9 mouse cellular contexts compared by ENCODE assay signal in genomic region chr5:28469525-28470202, GRCm38 (mm10). TPM values are rescaled to one million over a fixed set of nuclear protein-coding genes. Genes with fewer than 3 reads are reported as not detected.
A peak's percentile ranks its signal among the peaks of the same experiment; 100 is the strongest.
DNase-seq lines count a peak whose midpoint lies in the region; ATAC-seq and TF ChIP-seq lines count a peak whose summit lies in the region.
"Had no signal": no experiment of that assay in that cellular context is flagged by ENCODE, and none has a peak within 500 bp of the region (broad histone marks: within the 10 kb centered on the region; RNA-seq: fewer than 3 reads in every experiment).

No protein-coding gene starts in this region.

- H3K4me1 ChIP-seq in heart, adult 2 months (ENCODE audit: control insufficient read depth, insufficient read depth, low read length) = no peaks in the 10 kb centered on the region
- H3K4me1 ChIP-seq in intestine, postnatal 0 days (replicated peaks; ENCODE audit: control insufficient read depth, insufficient read depth, low read length) = no peaks in the 10 kb centered on the region
- no peaks in the 10 kb centered on the region for H3K4me1 ChIP-seq in liver, embryonic 14.5 days (replicated peaks; ENCODE audit: control insufficient read depth in 2 of 2, insufficient read depth in 2 of 2, low read length in 1 of 2)

- no peak for TF ChIP-seq EP300 in heart, adult 2 months (IDR thresholded peaks at IDR 0.05; ENCODE audit: insufficient read depth, low read depth, low read length)
- no peak for TF ChIP-seq EP300 in liver, embryonic 14.5 days (IDR thresholded peaks at IDR 0.05; ENCODE audit: low read depth)

- H3K9ac ChIP-seq in heart, adult 2 months (ENCODE audit: low read depth, low read length) = no peak overlapping the region
- H3K9ac ChIP-seq in intestine, postnatal 0 days (ENCODE audit: low read depth, low read length) = no peak overlapping the region
- no peak overlapping the region for H3K9ac ChIP-seq in liver, embryonic 14.5 days (replicated peaks)

- no peak overlapping the region for H3K4me3 ChIP-seq in heart, adult 2 months
- no peak overlapping the region for H3K4me3 ChIP-seq in intestine, postnatal 0 days (ENCODE audit: low read depth, low read length)
- no peak overlapping the region for H3K4me3 ChIP-seq in liver, embryonic 14.5 days (ENCODE audit: insufficient read depth in 1 of 2, low read depth in 2 of 2, low read length in 2 of 2)

- intact Hi-C loops in heart, adult 2 months (cut with DNase I) = loop anchor here (5.0 kb wide), 2 partner anchors 568 to 808 kb away; no protein-coding TSS in a partner anchor
- intact Hi-C loops in heart, postnatal 25 days (cut with DNase I) = loop anchor here (5.0 to 10.0 kb wide), 2 partner anchors 525 to 568 kb away; no protein-coding TSS in a partner anchor

- peaks cover 6% of the 10 kb centered on the region for H3K27me3 ChIP-seq in heart, adult 2 months (ENCODE audit: control insufficient read depth, insufficient read depth, low read length)
- H3K27me3 ChIP-seq in intestine, postnatal 0 days (replicated peaks; ENCODE audit: control insufficient read depth, insufficient read depth, low read length) = peaks cover 27% of the 10 kb centered on the region
- H3K27me3 ChIP-seq in liver, embryonic 14.5 days (ENCODE audit: control insufficient read depth, insufficient read depth, low read length) = peaks cover 33% of the 10 kb centered on the region

- peak; percentile 21 to 37 for DNase-seq in heart, adult 2 months
- no peak for DNase-seq in heart, postnatal 25 days (ENCODE audit: low spot score)
- DNase-seq in Muller cell, postnatal 12 days (ENCODE audit: inconsistent ontology term) = peak; percentile 79
- peak; percentile 59 for DNase-seq in embryo, embryonic 11 days
- no peak for DNase-seq in liver, embryonic 14.5 days (ENCODE audit: low read depth in 3 of 3, low spot score in 3 of 3)
- peak; percentile 70 for DNase-seq in retina, embryonic 14.5 days (ENCODE audit: low spot score)

- no peaks in the 10 kb centered on the region for H3K79me2 ChIP-seq in heart, adult 2 months (replicated peaks; ENCODE audit: control insufficient read depth, insufficient read depth, low read length)

- peak; percentile 81 for ATAC-seq in intestine, postnatal 0 days
- ATAC-seq in liver, embryonic 14.5 days (ENCODE audit: insufficient read depth) = no peak
- no peak for ATAC-seq in erythroblast, adult 5-6 weeks (replicated peaks; ENCODE audit: low FRiP score, poor library complexity, severe bottlenecking)

- H3K4me2 ChIP-seq in intestine, postnatal 0 days (replicated peaks; ENCODE audit: low read depth) = peak overlapping the region; percentile 44
- H3K4me2 ChIP-seq in liver, embryonic 14.5 days (ENCODE audit: low read depth) = no peak overlapping the region

- peak; percentile 68 for TF ChIP-seq CTCF in heart, adult 2 months (IDR thresholded peaks at IDR 0.05)
- peak; percentile 85 for TF ChIP-seq CTCF in intestine, postnatal 0 days (IDR thresholded peaks at IDR 0.05; ENCODE audit: low read depth)
- TF ChIP-seq CTCF in liver, embryonic 14.5 days (IDR thresholded peaks at IDR 0.05; ENCODE audit: low read depth) = peak; percentile 75

- H3K27ac ChIP-seq in heart, adult 2 months = no peak overlapping the region
- H3K27ac ChIP-seq in intestine, postnatal 0 days (ENCODE audit: low read depth, low read length) = no peak overlapping the region
- H3K27ac ChIP-seq in liver, embryonic 14.5 days = no peak overlapping the region

- no peaks in the 10 kb centered on the region for H3K9me3 ChIP-seq in intestine, postnatal 0 days (ENCODE audit: control insufficient read depth)
- no peaks in the 10 kb centered on the region for H3K9me3 ChIP-seq in liver, embryonic 14.5 days (ENCODE audit: control insufficient read depth, low read length)

- no peak for TF ChIP-seq POLR2A in heart, adult 2 months (IDR thresholded peaks at IDR 0.05; ENCODE audit: insufficient read depth, low read depth, low read length)

- no peaks in the 10 kb centered on the region for H3K36me3 ChIP-seq in heart, adult 2 months (ENCODE audit: control insufficient read depth, insufficient read depth, low read length)
- no peaks in the 10 kb centered on the region for H3K36me3 ChIP-seq in intestine, postnatal 0 days (ENCODE audit: control insufficient read depth, insufficient read depth)
- no peaks in the 10 kb centered on the region for H3K36me3 ChIP-seq in liver, embryonic 14.5 days (replicated peaks; ENCODE audit: control insufficient read depth, insufficient read depth, low read depth)

- WGBS in heart, adult 2 months = 7% methylated on average over 9 of the region's 9 CpGs
- WGBS in intestine, postnatal 0 days = 2% methylated on average over 9 of the region's 9 CpGs
- WGBS in liver, embryonic 14.5 days (ENCODE audit: insufficient replicate concordance) = 6% methylated on average over 9 of the region's 9 CpGs

RNA-seq across cellular contexts. Expression of gene Shh, which starts 2.6 kb away (rescaled TPM):
- not detected for total RNA-seq in heart, adult 2 months (2021)
- polyA plus RNA-seq in heart, adult 2 months (2012; rRNA removed) = not detected in 2 replicates
- not detected for total RNA-seq in heart, postnatal 25 days (2021)
- 0.18 and 0.23 TPM in 2 replicates for polyA plus RNA-seq in intestine, postnatal 0 days (2015; fragmentation: Nextera tagmentation; extraction: Ambion mirVana)
- polyA plus RNA-seq in liver, embryonic 14.5 days (2012; rRNA removed) = 0.04 and 0.12 TPM in 2 replicates
- polyA plus RNA-seq in liver, embryonic 14.5 days (2014; fragmentation: Nextera tagmentation; extraction: Ambion mirVana) = not detected in 2 replicates
- not detected in 2 replicates for total RNA-seq in erythroblast, adult 5-6 weeks (2015; ENCODE audit: low replicate concordance)
- not detected in 2 replicates for total RNA-seq in erythroblast, adult 5-6 weeks (2017; ENCODE audit: low replicate concordance)
- polyA plus RNA-seq: heart, embryonic 14.5 days had no signal

Comparison
In these comparisons a context has a peak if more than half of its experiments do, and no peak if none do; other contexts are left out.
1. DNase-seq: peak in heart, adult 2 months (2 of 2), Muller cell, postnatal 12 days (single experiment), embryo, embryonic 11 days (single experiment) and retina, embryonic 14.5 days (single experiment); none in heart, postnatal 25 days (single experiment) and liver, embryonic 14.5 days (0 of 3).
2. Peak in every context shown above with its lines, with median percentiles within 50 percentile points of each other: CTCF ChIP-seq.